Mouse (Mus musculus) gastrocnemius, adult 2 months (tissue): ENCODE results near the gene Pdzph1. TPM values are rescaled to one million over a fixed set of nuclear protein-coding genes. Genes with fewer than 3 reads are reported as not detected.
A peak's percentile ranks its signal among the peaks of the same experiment; 100 is the strongest.

Experiments used
- DNase-seq: peaks from one replicate; pipeline ENCODE4 v3.0.0; 2022
- H3K27ac ChIP-seq: fragments of 200-600 bp; 2 replicates; pipeline ENCODE4 v1.8.1; 2022; ENCODE audit warnings: mild to moderate bottlenecking
- H3K4me3 ChIP-seq: fragments of 200-600 bp; 2 replicates; pipeline ENCODE4 v1.8.1; 2022; ENCODE audit warnings: mild to moderate bottlenecking, moderate library complexity
- CTCF ChIP-seq: fragments of 200-600 bp; IDR thresholded peaks from 2 replicates; pipeline ENCODE4 v1.8.1; 2022; ENCODE audit warnings: antibody characterized with exemption, mild to moderate bottlenecking, moderate library complexity
- intact Hi-C: fragments of 180-260 bp; cut with DNase I; formaldehyde crosslinking; loops from one replicate; pipeline ENCODE4 v1.15.1; 2025
- total RNA-seq, 2 experiments: library from RNA; stranded (reverse); gene quantifications; 2 replicates each; pipeline ENCODE4 v1.2.3; 2021

Pdzph1 gene
- total RNA-seq, 2 experiments from 2014 or later = not detected

DNA sequence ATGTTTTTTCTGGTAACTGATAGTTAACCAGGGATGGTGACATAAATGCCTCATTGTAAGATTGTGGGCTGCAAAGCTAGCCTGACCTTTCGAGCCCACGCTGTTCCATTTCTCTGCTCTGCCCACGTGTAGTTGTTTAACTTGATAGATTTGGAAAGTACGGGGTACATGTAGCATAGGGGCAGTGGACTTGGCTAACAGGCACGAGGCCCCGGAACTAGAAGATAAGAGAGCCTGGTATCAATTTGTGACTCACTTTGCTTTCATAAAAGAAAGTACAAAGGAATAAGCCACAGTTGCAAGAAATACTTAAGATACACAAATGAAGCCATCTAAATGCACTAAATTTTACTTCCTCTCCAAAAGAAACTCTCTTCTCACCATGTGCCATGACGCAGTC is 79.6 kb downstream of the Pdzph1 start:
- TF ChIP-seq CTCF = no peak
- H3K4me3 ChIP-seq = no peak overlapping the region
- intact Hi-C loops = no loop called here
- no peak for DNase-seq
- no peak overlapping the region for H3K27ac ChIP-seq

DNA sequence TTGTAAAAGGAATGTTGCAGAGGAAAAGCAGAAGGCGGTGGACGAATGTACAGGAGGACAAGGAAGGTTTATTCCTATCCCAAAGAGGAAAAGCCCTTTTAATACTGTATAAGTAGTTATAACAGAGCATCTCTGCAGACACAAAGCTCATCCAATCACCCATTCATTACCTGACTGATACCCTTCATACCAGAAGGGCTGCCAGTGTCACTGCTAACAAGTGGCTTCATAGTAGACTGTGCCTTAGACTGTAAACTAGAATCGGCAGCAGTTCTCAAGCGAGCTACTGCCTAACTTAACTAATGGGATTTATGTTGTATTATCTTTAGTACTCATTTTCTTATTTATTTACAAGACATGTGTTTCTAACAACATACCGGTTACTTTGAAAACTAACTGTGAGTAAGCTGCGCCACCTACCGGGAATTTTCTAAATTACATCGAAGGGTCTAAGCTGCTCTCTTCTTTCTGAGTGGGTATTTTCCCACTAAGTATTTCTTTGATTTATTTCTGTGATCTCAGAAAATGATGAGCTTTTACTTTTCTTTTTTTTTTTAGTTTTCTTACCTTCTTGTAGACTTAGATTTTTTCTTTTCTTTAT is 82.0 kb downstream of the Pdzph1 start:
- peak; percentile 19 for DNase-seq
- intact Hi-C loops = loop anchor here (10.0 kb wide), 1 partner anchor 324 kb away; no protein-coding TSS in a partner anchor
- Histone ChIP-seq H3K27ac (no peak overlapping the region), H3K4me3 (no peak overlapping the region)
- TF ChIP-seq CTCF = peak; percentile 67

DNA sequence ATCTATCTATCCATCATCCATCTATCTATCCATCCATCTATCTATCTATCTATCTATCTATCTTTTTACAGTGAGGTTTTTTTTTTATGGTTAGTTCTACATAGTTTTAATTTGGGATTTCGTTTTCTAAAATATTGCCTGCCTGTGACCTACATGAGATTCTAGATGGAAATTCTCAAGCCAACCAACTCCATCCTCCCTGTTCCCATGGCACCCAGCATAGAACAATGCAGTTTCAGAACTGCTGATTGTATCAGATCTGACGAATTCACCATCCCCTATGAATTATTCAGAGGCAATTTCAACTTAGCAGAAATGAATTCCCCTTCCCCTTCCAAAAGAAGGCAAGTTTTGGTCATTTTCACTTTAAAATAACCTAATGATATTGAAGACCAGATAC is 85.2 kb downstream of the Pdzph1 start:
- H3K4me3 ChIP-seq = no peak overlapping the region
- TF ChIP-seq CTCF = no peak
- intact Hi-C loops = loop anchor here (10.0 kb wide), 1 partner anchor 321 kb away; no protein-coding TSS in a partner anchor
- no peak overlapping the region for H3K27ac ChIP-seq
- no peak for DNase-seq

DNA sequence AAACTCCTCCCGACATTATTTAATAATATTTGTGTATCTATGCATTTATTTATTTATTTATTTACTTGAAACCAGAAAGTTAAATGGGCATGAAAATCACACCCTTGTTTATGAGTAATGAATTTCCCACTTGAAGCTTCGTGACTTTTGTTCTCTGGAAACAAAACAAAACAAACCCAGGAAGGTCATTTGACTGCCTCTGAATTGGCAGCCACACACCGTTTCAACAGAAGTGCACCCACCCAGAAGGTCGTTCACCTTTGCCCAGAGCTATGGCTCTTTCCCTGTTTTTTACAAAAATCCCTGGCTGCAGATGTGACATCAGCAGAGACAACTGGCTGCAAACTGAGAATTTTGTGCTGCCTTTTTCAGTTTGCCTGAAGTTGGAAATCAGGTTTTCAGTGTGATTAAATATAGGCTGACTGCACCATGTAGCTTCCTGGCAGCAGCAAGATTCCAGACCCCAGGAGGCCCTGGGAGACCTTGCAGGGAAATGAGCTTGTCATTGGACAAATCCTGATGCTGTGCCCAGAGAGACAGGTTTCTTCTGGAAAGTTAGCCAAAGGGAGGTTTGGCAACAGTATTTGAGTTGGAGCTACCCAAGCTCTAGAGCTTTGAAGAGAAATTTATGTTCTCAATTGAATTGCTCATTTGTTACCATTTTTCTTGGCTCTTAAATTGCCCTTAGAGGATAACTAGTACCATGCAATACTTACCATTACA is 99.5 kb downstream of the Pdzph1 start:
- Histone ChIP-seq H3K27ac (no peak overlapping the region), H3K4me3 (no peak overlapping the region)
- intact Hi-C loops = no loop called here
- TF ChIP-seq CTCF = no peak
- no peak for DNase-seq

DNA sequence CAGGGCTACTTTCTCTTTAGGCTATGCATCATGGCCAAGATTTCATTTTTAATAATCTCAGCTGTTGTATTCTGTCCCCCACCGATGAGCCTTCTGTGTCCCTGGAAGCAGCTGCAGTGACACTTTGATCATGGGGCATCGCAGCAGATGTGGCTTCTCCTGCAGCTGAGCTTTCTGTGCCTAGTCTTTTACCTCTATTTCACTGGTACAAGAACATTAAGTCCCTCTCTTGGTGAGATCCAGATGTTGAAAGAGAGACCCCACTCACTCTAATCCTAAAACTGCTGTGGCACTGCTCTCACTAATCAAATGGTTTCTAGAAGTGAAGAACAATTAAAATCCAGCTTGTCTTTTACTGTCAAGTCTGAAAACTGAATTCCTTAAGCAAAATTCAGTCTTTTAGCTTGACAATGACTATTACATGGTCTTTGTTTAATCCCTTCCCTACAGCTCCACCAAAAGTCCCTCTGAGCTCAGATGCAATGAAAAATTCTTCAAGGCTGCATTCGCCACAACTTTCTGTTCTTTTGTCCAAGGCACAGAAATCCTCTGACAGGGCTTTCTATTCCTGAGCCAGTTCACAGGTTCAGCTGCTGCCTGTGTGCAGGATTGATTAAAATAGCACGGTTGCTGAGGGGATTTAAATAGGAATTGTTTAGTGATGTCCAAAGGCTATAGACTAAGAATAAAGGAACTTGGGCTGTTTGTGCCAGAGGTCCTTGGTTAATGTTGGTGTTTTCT is 101.1 kb downstream of the Pdzph1 start:
- Histone ChIP-seq H3K27ac (no peak overlapping the region), H3K4me3 (no peak overlapping the region)
- DNase-seq = no peak
- intact Hi-C loops = no loop called here
- TF ChIP-seq CTCF = no peak

DNA sequence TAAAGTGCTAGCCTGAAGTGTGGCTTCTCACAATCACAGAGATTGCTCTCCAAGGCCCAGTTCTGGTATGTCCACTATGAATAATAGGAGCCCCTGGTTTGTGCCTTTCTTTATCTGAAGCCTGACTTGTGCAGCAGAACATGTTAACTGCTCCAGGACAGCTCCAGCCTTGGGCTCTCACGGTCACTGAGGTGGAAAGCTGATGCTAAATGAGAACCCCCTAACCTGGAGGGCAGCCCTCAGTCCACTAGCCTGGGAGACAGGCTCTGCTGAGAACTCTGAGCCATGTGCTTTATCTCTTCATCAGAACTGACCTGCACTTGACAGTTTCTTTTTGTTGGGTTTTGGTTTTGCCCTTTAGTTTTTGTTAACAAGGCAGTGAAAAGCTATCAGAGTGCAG is 106.8 kb downstream of the Pdzph1 start:
- no peak for DNase-seq
- TF ChIP-seq CTCF = no peak
- H3K4me3 ChIP-seq = no peak overlapping the region
- H3K27ac ChIP-seq = no peak overlapping the region
- intact Hi-C loops = no loop called here

DNA sequence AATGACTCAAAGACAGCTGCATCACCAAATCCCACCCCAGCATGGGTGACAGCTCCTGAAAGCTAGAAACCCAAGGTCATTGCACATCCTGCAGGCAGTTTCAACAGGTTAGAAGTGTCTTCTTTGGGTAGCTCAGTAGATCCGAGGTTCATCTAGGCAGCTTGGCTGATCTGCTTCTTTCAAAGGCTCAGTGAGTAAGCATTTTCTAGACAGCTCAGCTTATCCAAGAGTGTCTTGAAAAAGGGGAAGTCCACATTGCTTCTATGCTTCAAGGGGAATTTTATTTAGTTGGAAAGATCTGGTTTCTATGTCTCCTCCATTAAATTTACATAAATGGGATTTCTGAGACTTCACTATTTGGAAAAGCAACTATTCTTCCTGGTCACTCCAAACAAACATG is 117.8 kb downstream of the Pdzph1 start:
- DNase-seq = no peak
- H3K27ac ChIP-seq = no peak overlapping the region
- intact Hi-C loops = no loop called here
- H3K4me3 ChIP-seq = no peak overlapping the region
- TF ChIP-seq CTCF = no peak

DNA sequence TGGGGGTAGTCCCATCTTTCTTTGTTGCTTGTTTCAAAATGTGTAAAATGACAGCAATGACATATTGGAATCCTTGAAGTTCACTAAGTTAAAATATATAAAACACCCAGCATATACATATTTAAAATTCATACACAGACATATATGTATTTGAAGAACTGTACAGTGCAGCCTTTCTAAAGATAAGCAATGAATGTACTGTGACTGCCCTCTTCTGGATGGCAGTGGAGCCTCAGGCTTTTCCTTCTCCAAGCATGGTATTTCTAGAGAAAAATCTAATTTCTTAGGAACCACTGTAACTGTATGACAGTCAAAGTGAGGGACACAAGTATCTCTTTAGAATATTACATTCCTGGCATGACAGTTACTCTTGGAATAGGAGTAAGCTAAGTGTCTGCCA is 120.4 kb downstream of the Pdzph1 start:
- peak; percentile 13; the same call in 1 of the 2 replicates for TF ChIP-seq CTCF
- H3K4me3 ChIP-seq = no peak overlapping the region
- DNase-seq = no peak

More for the DNA sequence above, 120.4 kb downstream of the Pdzph1 start:
- intact Hi-C loops = no loop called here
- H3K27ac ChIP-seq = no peak overlapping the region

Other genes starting within 250 kb of the Pdzph1 start
- 10 to 100 TPM; 10.6 to 12.4 TPM for gene Nudt12, start 22.0 kb upstream of the Pdzph1 start, total RNA-seq